Mouse (Mus musculus) liver, embryonic 16.5 days (tissue): ENCODE measurements at regions not wholly inside any gene's neighbourhood (a gene's known extent, or its start where the extent isn't known, plus 50 kb on each side); places are given as distances from the start of the nearest gene placed in this dataset.
A peak's percentile ranks its signal among the peaks of the same experiment; 100 is the strongest.

Experiments
- ATAC-seq: fragments of 200-750 bp; cut with Nextera tagmentation; 2 replicates; pipeline ENCODE4 v1.8.0; 2017; ENCODE audit warnings: low read depth, mild to moderate bottlenecking, moderate number of reproducible peaks, moderate library complexity
- H3K27ac ChIP-seq: fragments of 300-500 bp; sonication (generic); 2 replicates; pipeline ENCODE4 v1.5.1; 2014; ENCODE audit warnings: mild to moderate bottlenecking, low read length
- H3K27me3 ChIP-seq: fragments of 300-500 bp; sonication (generic); 2 replicates; pipeline ENCODE4 v1.6.1; 2014; ENCODE audit warnings: low read depth, low read length, mixed read lengths; ENCODE audit not compliant: control insufficient read depth, insufficient read depth
- H3K36me3 ChIP-seq: fragments of 300-500 bp; sonication (generic); 2 replicates; pipeline ENCODE4 v1.6.1; 2014; ENCODE audit warnings: mild to moderate bottlenecking; ENCODE audit not compliant: control insufficient read depth, insufficient read depth
- H3K4me1 ChIP-seq: fragments of 300-500 bp; sonication (generic); 2 replicates; pipeline ENCODE4 v1.6.1; 2014; ENCODE audit warnings: low read depth, low read length, mixed read lengths; ENCODE audit not compliant: control insufficient read depth
- H3K4me2 ChIP-seq: fragments of 300-500 bp; sonication (generic); 2 replicates; pipeline ENCODE4 v1.6.1; 2014; ENCODE audit warnings: low read depth, low read length, mixed read lengths
- H3K4me3 ChIP-seq: fragments of 300-500 bp; sonication (generic); 2 replicates; pipeline ENCODE4 v1.5.1; 2014; ENCODE audit warnings: low read depth, mild to moderate bottlenecking, low read length
- H3K9ac ChIP-seq: fragments of 300-500 bp; sonication (generic); 2 replicates; pipeline ENCODE4 v1.6.1; 2014; ENCODE audit warnings: low read depth, low read length
- H3K9me3 ChIP-seq: fragments of 300-500 bp; sonication (generic); replicated peaks from 2 replicates; pipeline ENCODE4 v1.6.1; 2016; ENCODE audit warnings: low read length; ENCODE audit not compliant: control insufficient read depth
- WGBS: fragments of 180-500 bp; shearing (Covaris S2); extraction: QIAGEN DNeasy Blood & Tissue Kit; methylation state at CpG from one replicate; pipeline ENCODE4 v1.1.7; 2014; ENCODE audit not compliant: insufficient replicate concordance; 5-methylcytosine and 5-hydroxymethylcytosine counted together

GRCm38 (mm10) chr1:143946933-143947332 lies 57.0 kb downstream of the Rgs2 start:
- no peak overlapping the region for H3K4me2 ChIP-seq
- H3K36me3 ChIP-seq, result no peaks in the 10 kb centered on the region
- ATAC-seq, result peak; percentile 77
- H3K4me3 ChIP-seq, result no peak overlapping the region
- no peaks in the 10 kb centered on the region for H3K27me3 ChIP-seq
- no peaks in the 10 kb centered on the region for H3K4me1 ChIP-seq
- H3K9me3 ChIP-seq, result no peaks in the 10 kb centered on the region
- no peak overlapping the region for H3K9ac ChIP-seq
- no peak overlapping the region for H3K27ac ChIP-seq

- H3K27ac ChIP-seq, result no peak overlapping the region
- no peaks in the 10 kb centered on the region for H3K9me3 ChIP-seq
- WGBS, result 59% methylated on average over 5 of the region's 5 CpGs
- no peaks in the 10 kb centered on the region for H3K4me1 ChIP-seq
- H3K4me2 ChIP-seq, result no peak overlapping the region
- no peaks in the 10 kb centered on the region for H3K27me3 ChIP-seq
- H3K4me3 ChIP-seq, result no peak overlapping the region
- peak; percentile 27; the same call in 1 of the 2 replicates for ATAC-seq
- H3K36me3 ChIP-seq, result no peaks in the 10 kb centered on the region
- no peak overlapping the region for H3K9ac ChIP-seq
Measured at GRCm38 (mm10) chr1:143941465-143941864, 62.5 kb downstream of the Rgs2 start.

GRCm38 (mm10) chr1:143939511-143939910 lies 64.5 kb downstream of the Rgs2 start:
- Histone ChIP-seq H3K27ac (no peak overlapping the region), H3K4me2 (no peak overlapping the region), H3K4me3 (no peak overlapping the region), H3K36me3 (no peaks in the 10 kb centered on the region), H3K9me3 (no peaks in the 10 kb centered on the region), H3K4me1 (no peaks in the 10 kb centered on the region), H3K27me3 (no peaks in the 10 kb centered on the region), H3K9ac (no peak overlapping the region)
- WGBS, result 20% methylated on average over 2 of the region's 2 CpGs
- no peak for ATAC-seq

GRCm38 (mm10) chr1:143938569-143938968 lies 65.4 kb downstream of the Rgs2 start:
- no peaks in the 10 kb centered on the region for H3K27me3 ChIP-seq
- no peak overlapping the region for H3K4me3 ChIP-seq
- H3K9me3 ChIP-seq, result no peaks in the 10 kb centered on the region
- WGBS, result 69% methylated on average over 3 of the region's 3 CpGs
- H3K27ac ChIP-seq, result no peak overlapping the region
- H3K4me2 ChIP-seq, result no peak overlapping the region
- no peaks in the 10 kb centered on the region for H3K4me1 ChIP-seq
- no peak overlapping the region for H3K9ac ChIP-seq
- no peaks in the 10 kb centered on the region for H3K36me3 ChIP-seq
- no peak for ATAC-seq

GRCm38 (mm10) chr1:143930798-143931197 lies 73.2 kb downstream of the Rgs2 start:
- H3K27me3 ChIP-seq, result no peaks in the 10 kb centered on the region
- H3K9ac ChIP-seq, result no peak overlapping the region
- H3K9me3 ChIP-seq, result no peaks in the 10 kb centered on the region
- ATAC-seq, result no peak
- H3K4me2 ChIP-seq, result no peak overlapping the region
- H3K27ac ChIP-seq, result no peak overlapping the region
- no peaks in the 10 kb centered on the region for H3K36me3 ChIP-seq
- WGBS, result 59% methylated on average over 3 of the region's 3 CpGs
- H3K4me3 ChIP-seq, result no peak overlapping the region
- no peaks in the 10 kb centered on the region for H3K4me1 ChIP-seq

GRCm38 (mm10) chr1:143929567-143930165 lies 74.3 kb downstream of the Rgs2 start:
- Histone ChIP-seq H3K27ac (no peak overlapping the region), H3K4me2 (no peak overlapping the region), H3K4me1 (no peaks in the 10 kb centered on the region), H3K27me3 (no peaks in the 10 kb centered on the region), H3K36me3 (no peaks in the 10 kb centered on the region), H3K9me3 (no peaks in the 10 kb centered on the region), H3K4me3 (no peak overlapping the region), H3K9ac (no peak overlapping the region)
- WGBS, result 43% methylated on average over 5 of the region's 5 CpGs
- ATAC-seq, result no peak

DNA sequence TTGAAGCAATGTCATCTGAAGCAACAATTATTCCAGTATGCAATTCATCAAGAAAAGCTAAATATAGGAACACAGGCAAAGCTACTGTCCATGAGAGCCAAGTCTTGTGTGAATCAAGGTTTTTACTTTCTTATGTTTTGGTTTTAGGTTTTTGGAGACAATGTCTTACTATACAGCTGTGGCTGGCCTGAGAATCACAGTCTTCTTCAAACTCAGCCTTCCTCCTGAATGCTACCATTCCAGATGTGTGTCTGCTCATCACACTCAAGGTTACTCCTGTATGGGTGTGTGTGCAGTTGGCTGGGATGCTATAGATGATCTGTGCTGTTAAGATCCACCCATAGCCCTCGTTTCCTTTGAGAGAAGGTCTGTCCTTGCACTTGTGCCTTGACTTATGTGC lies 81.5 kb downstream of the Rgs2 start:
- WGBS, result 24% methylated on average over 1 of the region's 1 CpGs
- Histone ChIP-seq H3K27me3 (no peaks in the 10 kb centered on the region), H3K4me1 (no peaks in the 10 kb centered on the region), H3K9ac (no peak overlapping the region), H3K27ac (no peak overlapping the region), H3K9me3 (no peaks in the 10 kb centered on the region), H3K36me3 (no peaks in the 10 kb centered on the region), H3K4me3 (no peak overlapping the region), H3K4me2 (no peak overlapping the region)
- no peak for ATAC-seq

- Histone ChIP-seq H3K4me1 (no peaks in the 10 kb centered on the region), H3K9me3 (no peaks in the 10 kb centered on the region), H3K4me3 (no peak overlapping the region), H3K27ac (no peak overlapping the region), H3K27me3 (no peaks in the 10 kb centered on the region), H3K4me2 (no peak overlapping the region), H3K36me3 (no peaks in the 10 kb centered on the region), H3K9ac (no peak overlapping the region)
- WGBS, result 69% methylated on average over 7 of the region's 7 CpGs
- ATAC-seq, result no peak
Measured at GRCm38 (mm10) chr1:143920256-143920655, 83.7 kb downstream of the Rgs2 start.

- ATAC-seq, result no peak
- no peak overlapping the region for H3K9ac ChIP-seq
- no peaks in the 10 kb centered on the region for H3K9me3 ChIP-seq
- no peaks in the 10 kb centered on the region for H3K36me3 ChIP-seq
- H3K4me2 ChIP-seq, result no peak overlapping the region
- no peak overlapping the region for H3K27ac ChIP-seq
- WGBS, result 42% methylated on average over 5 of the region's 5 CpGs
- no peaks in the 10 kb centered on the region for H3K4me1 ChIP-seq
- no peaks in the 10 kb centered on the region for H3K27me3 ChIP-seq
- H3K4me3 ChIP-seq, result no peak overlapping the region
Measured at GRCm38 (mm10) chr1:143918949-143919348, 85.0 kb downstream of the Rgs2 start.
